ENCODE assay signal across 36 mouse cellular contexts in the genomic region with DNA sequence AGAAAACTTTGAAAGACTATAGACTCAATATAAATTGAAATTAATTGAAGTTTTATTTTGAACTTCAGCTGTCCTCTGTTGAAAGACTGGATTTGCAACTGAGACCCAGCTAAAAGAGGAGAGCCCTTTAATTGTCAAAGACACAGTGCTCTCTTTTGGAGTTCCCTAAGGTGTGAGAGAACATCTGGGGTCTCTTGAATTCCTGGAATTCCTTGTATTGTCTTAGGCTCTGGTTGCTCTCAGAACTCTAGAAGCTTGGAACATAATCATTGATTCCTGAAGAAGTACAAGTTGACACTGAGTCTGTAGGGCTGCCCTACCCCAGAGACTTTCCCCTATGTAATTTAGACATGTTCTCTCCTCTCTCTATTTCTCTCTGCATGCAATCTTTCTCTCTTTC. TPM values are rescaled to one million over a fixed set of nuclear protein-coding genes. Genes with fewer than 3 reads are reported as not detected.
"Had no signal": no experiment of that assay in that cellular context is flagged by ENCODE, and none has a peak within 500 bp of the region (broad histone marks: within the 10 kb centered on the region; RNA-seq: fewer than 3 reads in every experiment).

No protein-coding gene starts in this region.

- H3K27me3 ChIP-seq: limb, embryonic 12.5 days; limb, embryonic 13.5 days; limb, embryonic 15.5 days; liver, embryonic 12.5 days; liver, embryonic 13.5 days; liver, embryonic 15.5 days; lung, embryonic 15.5 days; megakaryocyte, embryonic 14.5 days; midbrain, embryonic 12.5 days; midbrain, embryonic 13.5 days; midbrain, embryonic 15.5 days had no signal

- DNase-seq: liver; liver, embryonic 13.5 days; liver, postnatal 0 days; lung, adult 18-20 months; lung, adult 2 months; lung, embryonic 14.5 days; lung, postnatal 10 days; lung, postnatal 14 days; lung, postnatal 36 days; lung, postnatal 4 days had no signal

- ATAC-seq: liver, embryonic 12.5 days; liver, postnatal 0 days; lung, postnatal 0 days; midbrain, embryonic 13.5 days; midbrain, embryonic 15.5 days; midbrain, embryonic 16.5 days had no signal

- H3K9ac ChIP-seq: limb, embryonic 12.5 days; limb, embryonic 13.5 days; limb, embryonic 15.5 days; liver, embryonic 12.5 days; liver, embryonic 13.5 days; liver, embryonic 14.5 days; liver, embryonic 15.5 days; liver, postnatal 0 days; lung, embryonic 14.5 days; lung, embryonic 15.5 days; midbrain, embryonic 12.5 days; midbrain, embryonic 13.5 days; midbrain, embryonic 15.5 days had no signal

- H3K27ac ChIP-seq: limb, embryonic 10.5 days; limb, embryonic 12.5 days; limb, embryonic 13.5 days; limb, embryonic 15.5 days; liver, embryonic 12.5 days; liver, embryonic 13.5 days; liver, embryonic 14.5 days; liver, embryonic 15.5 days; lung, embryonic 15.5 days; macrophage; midbrain, embryonic 10.5 days; midbrain, embryonic 12.5 days; midbrain, embryonic 13.5 days; midbrain, embryonic 15.5 days had no signal

- H3K4me2 ChIP-seq: limb, embryonic 12.5 days; limb, embryonic 13.5 days; limb, embryonic 15.5 days; liver, embryonic 11.5 days; liver, embryonic 12.5 days; liver, embryonic 13.5 days; liver, embryonic 15.5 days; lung, embryonic 14.5 days; lung, embryonic 15.5 days; midbrain, embryonic 11.5 days; midbrain, embryonic 12.5 days; midbrain, embryonic 13.5 days; midbrain, embryonic 15.5 days had no signal

- H3K36me3 ChIP-seq: limb, embryonic 10.5 days; limb, embryonic 12.5 days; limb, embryonic 13.5 days; limb, embryonic 15.5 days; liver, embryonic 12.5 days; liver, embryonic 13.5 days; liver, embryonic 15.5 days; lung, embryonic 15.5 days; midbrain, embryonic 10.5 days; midbrain, embryonic 12.5 days; midbrain, embryonic 13.5 days; midbrain, embryonic 15.5 days had no signal

- H3K9me3 ChIP-seq: limb, embryonic 10.5 days; limb, embryonic 13.5 days; limb, embryonic 15.5 days; liver, embryonic 12.5 days; liver, embryonic 13.5 days; liver, embryonic 15.5 days; lung, embryonic 15.5 days had no signal

- H3K4me3 ChIP-seq: limb, embryonic 10.5 days; limb, embryonic 12.5 days; limb, embryonic 13.5 days; limb, embryonic 15.5 days; liver, embryonic 12.5 days; liver, embryonic 13.5 days; liver, embryonic 15.5 days; lung, embryonic 15.5 days; midbrain, embryonic 10.5 days; midbrain, embryonic 12.5 days; midbrain, embryonic 13.5 days; midbrain, embryonic 15.5 days; myocyte had no signal

- H3K4me1 ChIP-seq: limb, embryonic 10.5 days; limb, embryonic 12.5 days; limb, embryonic 13.5 days; limb, embryonic 15.5 days; liver, embryonic 12.5 days; liver, embryonic 13.5 days; liver, embryonic 15.5 days; lung, embryonic 15.5 days; megakaryocyte, embryonic 14.5 days; midbrain, embryonic 10.5 days; midbrain, embryonic 12.5 days; midbrain, embryonic 13.5 days; midbrain, embryonic 15.5 days had no signal

RNA-seq across cellular contexts. Expression of a gene that starts 28.1 kb away (rescaled TPM):
- polyA plus RNA-seq: limb, embryonic 10.5 days; limb, embryonic 11.5 days; limb, embryonic 12.5 days; limb, embryonic 13.5 days; limb, embryonic 15.5 days; liver, adult 2 months; liver, embryonic 11.5 days; liver, embryonic 12.5 days; liver, embryonic 13.5 days; liver, embryonic 14.5 days; liver, embryonic 15.5 days; liver, embryonic 16.5 days; liver, postnatal 0 days; lung, adult 2 months; lung, embryonic 14.5 days; lung, embryonic 15.5 days; lung, embryonic 16.5 days; lung, postnatal 0 days; macrophage; midbrain, embryonic 10.5 days; midbrain, embryonic 11.5 days; midbrain, embryonic 12.5 days; midbrain, embryonic 13.5 days; midbrain, embryonic 15.5 days; midbrain, embryonic 16.5 days; midbrain, postnatal 0 days; myocyte; neural tube, embryonic 11.5 days had no signal

RNA-seq across cellular contexts. Expression of a gene that starts 52.8 kb away (rescaled TPM):
- polyA plus RNA-seq: limb, embryonic 10.5 days; limb, embryonic 11.5 days; limb, embryonic 12.5 days; limb, embryonic 13.5 days; limb, embryonic 14.5 days; limb, embryonic 15.5 days; liver, adult 2 months; liver, embryonic 11.5 days; liver, embryonic 12.5 days; liver, embryonic 13.5 days; liver, embryonic 14.5 days; liver, embryonic 15.5 days; liver, embryonic 16.5 days; liver, postnatal 0 days; lung, adult 2 months; lung, embryonic 14.5 days; lung, embryonic 15.5 days; lung, embryonic 16.5 days; lung, postnatal 0 days; macrophage; midbrain, embryonic 10.5 days; midbrain, embryonic 11.5 days; midbrain, embryonic 12.5 days; midbrain, embryonic 13.5 days; midbrain, embryonic 15.5 days; midbrain, embryonic 16.5 days; midbrain, postnatal 0 days; myocyte; neural tube, embryonic 11.5 days had no signal

RNA-seq across cellular contexts. Expression of a gene that starts 57.6 kb away (rescaled TPM):
- polyA plus RNA-seq: limb, embryonic 10.5 days; limb, embryonic 11.5 days; limb, embryonic 12.5 days; limb, embryonic 13.5 days; limb, embryonic 14.5 days; limb, embryonic 15.5 days; liver, adult 2 months; liver, embryonic 11.5 days; liver, embryonic 12.5 days; liver, embryonic 13.5 days; liver, embryonic 14.5 days; liver, embryonic 15.5 days; liver, embryonic 16.5 days; liver, postnatal 0 days; lung, adult 2 months; lung, embryonic 14.5 days; lung, embryonic 15.5 days; lung, embryonic 16.5 days; lung, postnatal 0 days; macrophage; midbrain, embryonic 10.5 days; midbrain, embryonic 11.5 days; midbrain, embryonic 12.5 days; midbrain, embryonic 13.5 days; midbrain, embryonic 15.5 days; midbrain, embryonic 16.5 days; midbrain, postnatal 0 days; myocyte; neural tube, embryonic 11.5 days had no signal
